Mouse (Mus musculus) ES-E14 (cell line): Measurements from ENCODE around the gene Ppp1r36. TPM values are rescaled to one million over a fixed set of nuclear protein-coding genes. Genes with fewer than 3 reads are reported as not detected.

Source experiments
- DNase-seq: peaks from one replicate; pipeline ENCODE4 v3.0.0-alpha.2; 2013; ENCODE audit warnings: low read depth, low spot score
- H3K27ac ChIP-seq: 2 replicates; pipeline ENCODE4 v1.5.1; 2012; ENCODE audit warnings: low read depth, mild to moderate bottlenecking, low read length, moderate library complexity, mixed read lengths; ENCODE audit not compliant: poor library complexity, insufficient read depth, severe bottlenecking
- H3K36me3 ChIP-seq: 2 replicates; pipeline ENCODE4 v1.6.1; 2012; ENCODE audit warnings: mild to moderate bottlenecking, low read length, moderate library complexity, mixed read lengths; ENCODE audit not compliant: control insufficient read depth, poor library complexity, insufficient read depth, severe bottlenecking
- H3K4me1 ChIP-seq, 2 experiments: fragments of 150-350 bp in 1 of 2; sonication (generic) in 1 of 2; 2 replicates each; pipeline ENCODE4 v1.6.1; 2012; ENCODE audit warnings: low read length in 2 of 2, mild to moderate bottlenecking in 1 of 2, mixed read lengths in 1 of 2; ENCODE audit not compliant: control insufficient read depth in 2 of 2, insufficient read depth in 2 of 2, poor library complexity in 1 of 2
- H3K4me3 ChIP-seq, 2 experiments: fragments of 150-350 bp in 1 of 2; sonication (generic) in 1 of 2; 2 replicates each; pipeline ENCODE4 v1.5.1; 2012; ENCODE audit warnings: low read length in 2 of 2, low read depth in 1 of 2, mild to moderate bottlenecking in 1 of 2, mixed read lengths in 1 of 2; ENCODE audit not compliant: insufficient read depth in 1 of 2, poor library complexity in 1 of 2, severe bottlenecking in 1 of 2
- H3K9ac ChIP-seq: 2 replicates; pipeline ENCODE4 v1.6.1; 2012; ENCODE audit warnings: low read depth, mild to moderate bottlenecking, low read length, mixed read lengths; ENCODE audit not compliant: poor library complexity, insufficient read depth, severe bottlenecking
- H3K9me3 ChIP-seq: fragments of 150-350 bp; sonication (generic); 2 replicates; pipeline ENCODE4 v1.6.1; 2012; ENCODE audit warnings: low read depth, mild to moderate bottlenecking, low read length; ENCODE audit not compliant: control insufficient read depth, insufficient read depth
- CHD2 ChIP-seq: IDR thresholded peaks from 2 replicates; pipeline ENCODE4 v1.6.1; 2014; ENCODE audit warnings: mild to moderate bottlenecking, low read depth, low read length, inconsistent platforms
- HCFC1 ChIP-seq: IDR thresholded peaks from 2 replicates; pipeline ENCODE4 v1.6.1; 2012; ENCODE audit warnings: low read length, inconsistent platforms, borderline replicate concordance; ENCODE audit not compliant: insufficient read depth
- MAFK ChIP-seq: IDR thresholded peaks from 2 replicates; pipeline ENCODE4 v1.6.1; 2014; ENCODE audit warnings: mild to moderate bottlenecking, low read depth, low read length, inconsistent platforms; ENCODE audit not compliant: insufficient read depth
- ZC3H11A ChIP-seq: IDR thresholded peaks from 2 replicates; pipeline ENCODE4 v1.6.1; 2012; ENCODE audit warnings: low read depth, mild to moderate bottlenecking, inconsistent platforms, low read length, borderline replicate concordance
- ZNF384 ChIP-seq: IDR thresholded peaks from 2 replicates; pipeline ENCODE4 v1.6.1; 2012; ENCODE audit warnings: low read depth, low read length, inconsistent platforms
- in situ Hi-C, 2 experiments: fragments of 600-800 bp; cut with MboI; formaldehyde crosslinking; loops; one replicate each; pipeline ENCODE4 v1.15.1; 2025; ENCODE audit warnings: low sequenced_read_pairs in 2 of 2, inconsistent platforms in 1 of 2; ENCODE audit not compliant: unreplicated experiment in 2 of 2
- total RNA-seq: library from RNA; depleted of rRNA; stranded (reverse); fragments of 300-350 nt; gene quantifications from 2 replicates; pipeline ENCODE4 v1.2.3, GENCODE M21; 2012

The Ppp1r36 gene
- total RNA-seq, 1 experiment = 0.54 TPM

- Histone ChIP-seq H3K36me3 (peaks cover 3% of the 10 kb centered on the region; the same call in 1 of the 2 replicates), H3K9ac (no peak overlapping the region), H3K4me3 (no peak overlapping the region), H3K4me1 (no peaks in the 10 kb centered on the region), H3K27ac (no peak overlapping the region), H3K9me3 (no peaks in the 10 kb centered on the region)
- TF ChIP-seq HCFC1 = no peak
- no peak for TF ChIP-seq MAFK
- no peak for TF ChIP-seq CHD2
- TF ChIP-seq ZC3H11A = no peak
- no peak for TF ChIP-seq ZNF384
- DNase-seq = no peak
- in situ Hi-C loops = no loop called here
These were observed 25.6 kb upstream of the Ppp1r36 start for GRCm38 (mm10) chr12:76391595-76392271.

- Histone ChIP-seq H3K9ac (no peak overlapping the region), H3K4me1 (no peaks in the 10 kb centered on the region), H3K9me3 (no peaks in the 10 kb centered on the region), H3K36me3 (no peaks in the 10 kb centered on the region), H3K27ac (no peak overlapping the region), H3K4me3 (no peak overlapping the region)
- in situ Hi-C loops = no loop called here
- TF ChIP-seq ZNF384 (no peak), HCFC1 (no peak), ZC3H11A (no peak), MAFK (no peak), CHD2 (no peak)
- DNase-seq = no peak
These were observed 24.4 kb upstream of the Ppp1r36 start for GRCm38 (mm10) chr12:76392979-76393378.

GRCm38 (mm10) chr12:76397281-76397680 lies 20.1 kb upstream of the Ppp1r36 start:
- TF ChIP-seq CHD2 (no peak), MAFK (no peak), ZC3H11A (no peak), HCFC1 (no peak), ZNF384 (no peak)

GRCm38 (mm10) chr12:76401674-76402073 lies 15.7 kb upstream of the Ppp1r36 start:
- Histone ChIP-seq H3K9me3 (no peaks in the 10 kb centered on the region), H3K4me3 (no peak overlapping the region), H3K9ac (no peak overlapping the region), H3K27ac (no peak overlapping the region), H3K36me3 (no peaks in the 10 kb centered on the region), H3K4me1 (peaks cover 2 to 13% of the 10 kb centered on the region in 2 experiments; a peak in 2 of 4 replicates)
- in situ Hi-C loops = no loop called here
- no peak for DNase-seq
- TF ChIP-seq CHD2 = no peak
- no peak for TF ChIP-seq ZNF384
- TF ChIP-seq MAFK = no peak
- no peak for TF ChIP-seq ZC3H11A
- no peak for TF ChIP-seq HCFC1

More at GRCm38 (mm10) chr12:76397281-76397680, 20.1 kb upstream of the Ppp1r36 start:
- Histone ChIP-seq H3K36me3 (no peaks in the 10 kb centered on the region), H3K4me3 (no peak overlapping the region), H3K27ac (no peak overlapping the region), H3K9ac (no peak overlapping the region), H3K9me3 (no peaks in the 10 kb centered on the region), H3K4me1 (no peaks in the 10 kb centered on the region)
- in situ Hi-C loops = no loop called here
- DNase-seq = no peak
